Mouse (Mus musculus) testis, adult 2 months (tissue): ENCODE measurements at regions not wholly inside any gene's neighbourhood (a gene's known extent, or its start where the extent isn't known, plus 50 kb on each side); places are given as distances from the start of the nearest gene placed in this dataset.

Experiments used
- CTCF ChIP-seq: fragments of 200-500 bp; IDR thresholded peaks from 2 replicates; pipeline ENCODE4 v1.5.1; 2012; ENCODE audit warnings: low read depth, mild to moderate bottlenecking, inconsistent platforms, low read length, moderate library complexity; ENCODE audit not compliant: control insufficient read depth, insufficient read depth, insufficient replicate concordance
- POLR2A ChIP-seq: fragments of 200-500 bp; IDR thresholded peaks from 2 replicates; pipeline ENCODE4 v1.6.1; 2012; ENCODE audit warnings: low read depth, mild to moderate bottlenecking, inconsistent platforms, low read length, moderate library complexity; ENCODE audit not compliant: control insufficient read depth

- no peak for TF ChIP-seq CTCF
- no peak for TF ChIP-seq POLR2A
These were observed 177.7 kb upstream of the Slc38a2 start for GRCm38 (mm10) chr15:96877271-96877670.
